Mouse (Mus musculus): Measurements from ENCODE around the gene Megf11. TPM values are rescaled to one million over a fixed set of nuclear protein-coding genes. Genes with fewer than 3 reads are reported as not detected.

Gene Megf11
- polyA plus RNA-seq, 1 experiment = 0.06 TPM

- TF ChIP-seq MYOD1 (IDR thresholded peaks at IDR 0.05; ENCODE audit: control insufficient read depth in 1 of 3, insufficient read length in 2 of 3, low read depth in 2 of 3) = no peak
- TF ChIP-seq REST (IDR thresholded peaks at IDR 0.05; ENCODE audit: insufficient read depth, insufficient read length) = no peak
- TF ChIP-seq SRF (IDR thresholded peaks at IDR 0.05; ENCODE audit: control insufficient read depth, insufficient read length, low read depth) = no peak
- TF ChIP-seq POLR2AphosphoS2 (IDR thresholded peaks at IDR 0.05; ENCODE audit: insufficient read length, low read depth) = no peak
- TF ChIP-seq MYOG (IDR thresholded peaks at IDR 0.05; ENCODE audit: control insufficient read depth in 1 of 3, insufficient read depth in 1 of 3, insufficient read length in 2 of 3, low read depth in 2 of 3) = no peak
- no peak for TF ChIP-seq CEBPB (IDR thresholded peaks at IDR 0.05; ENCODE audit: insufficient read depth, poor library complexity, severe bottlenecking)
- TF ChIP-seq POLR2A (IDR thresholded peaks at IDR 0.05; ENCODE audit: insufficient read length, low read depth) = no peak
- no peak overlapping the region for H3K4me3 ChIP-seq
- H3K79me2 ChIP-seq (ENCODE audit: control insufficient read depth, insufficient read depth) = no peaks in the 10 kb centered on the region
- H3K36me3 ChIP-seq (ENCODE audit: control insufficient read depth, insufficient read depth) = no peaks in the 10 kb centered on the region
- H3K4me2 ChIP-seq (ENCODE audit: low read depth) = no peak overlapping the region
- H3ac ChIP-seq (ENCODE audit: control insufficient read depth, insufficient read length) = no peak overlapping the region
- no peaks in the 10 kb centered on the region for H3K27me3 ChIP-seq (ENCODE audit: control insufficient read depth, insufficient read depth, insufficient read length)
Observed at GRCm38 (mm10) chr9:64687122-64688014, 301.9 kb downstream of the Megf11 start.

GRCm38 (mm10) chr9:64688015-64688394 lies 302.6 kb downstream of the Megf11 start:
- Histone ChIP-seq H3K36me3 (ENCODE audit: control insufficient read depth, insufficient read depth) (no peaks in the 10 kb centered on the region), H3K4me3 (no peak overlapping the region), H3K79me2 (ENCODE audit: control insufficient read depth, insufficient read depth) (no peaks in the 10 kb centered on the region), H3K4me2 (ENCODE audit: low read depth) (no peak overlapping the region), H3ac (ENCODE audit: control insufficient read depth, insufficient read length) (no peak overlapping the region), H3K27me3 (ENCODE audit: control insufficient read depth, insufficient read depth, insufficient read length) (no peaks in the 10 kb centered on the region)
- TF ChIP-seq POLR2AphosphoS2 (IDR thresholded peaks at IDR 0.05; ENCODE audit: insufficient read length, low read depth) (no peak), REST (IDR thresholded peaks at IDR 0.05; ENCODE audit: insufficient read depth, insufficient read length) (no peak), MYOD1 (IDR thresholded peaks at IDR 0.05; ENCODE audit: control insufficient read depth in 1 of 3, insufficient read length in 2 of 3, low read depth in 2 of 3) (no peak), MYOG (IDR thresholded peaks at IDR 0.05; ENCODE audit: control insufficient read depth in 1 of 3, insufficient read depth in 1 of 3, insufficient read length in 2 of 3, low read depth in 2 of 3) (no peak), CEBPB (IDR thresholded peaks at IDR 0.05; ENCODE audit: insufficient read depth, poor library complexity, severe bottlenecking) (no peak), POLR2A (IDR thresholded peaks at IDR 0.05; ENCODE audit: insufficient read length, low read depth) (no peak), USF1 (IDR thresholded peaks at IDR 0.05; ENCODE audit: low read depth) (no peak), TCF3 (IDR thresholded peaks at IDR 0.05; ENCODE audit: insufficient read length, low read depth) (no peak), TCF12 (IDR thresholded peaks at IDR 0.05; ENCODE audit: insufficient read depth, poor library complexity, severe bottlenecking) (no peak), E2F4 (IDR thresholded peaks at IDR 0.05; ENCODE audit: insufficient read depth) (no peak), SRF (IDR thresholded peaks at IDR 0.05; ENCODE audit: control insufficient read depth, insufficient read length, low read depth) (no peak), MAX (IDR thresholded peaks at IDR 0.05; ENCODE audit: low read depth) (no peak)

- Histone ChIP-seq H3K36me3 (ENCODE audit: control insufficient read depth, insufficient read depth) (peaks cover 7% of the 10 kb centered on the region), H3K4me2 (ENCODE audit: low read depth) (no peak overlapping the region), H3K27me3 (ENCODE audit: control insufficient read depth, insufficient read depth, insufficient read length) (no peaks in the 10 kb centered on the region), H3K79me2 (ENCODE audit: control insufficient read depth, insufficient read depth) (no peaks in the 10 kb centered on the region), H3ac (ENCODE audit: control insufficient read depth, insufficient read length) (no peak overlapping the region), H3K4me3 (no peak overlapping the region)
- no peak for TF ChIP-seq REST (IDR thresholded peaks at IDR 0.05; ENCODE audit: insufficient read depth, insufficient read length)
- no peak for TF ChIP-seq POLR2A (IDR thresholded peaks at IDR 0.05; ENCODE audit: insufficient read length, low read depth)
- TF ChIP-seq SRF (IDR thresholded peaks at IDR 0.05; ENCODE audit: control insufficient read depth, insufficient read length, low read depth) = no peak
- no peak for TF ChIP-seq TCF3 (IDR thresholded peaks at IDR 0.05; ENCODE audit: insufficient read length, low read depth)
- TF ChIP-seq MYOD1 (IDR thresholded peaks at IDR 0.05; ENCODE audit: control insufficient read depth in 1 of 3, insufficient read length in 2 of 3, low read depth in 2 of 3) = no peak
- TF ChIP-seq CEBPB (IDR thresholded peaks at IDR 0.05; ENCODE audit: insufficient read depth, poor library complexity, severe bottlenecking) = no peak
- TF ChIP-seq MYOG (IDR thresholded peaks at IDR 0.05; ENCODE audit: control insufficient read depth in 1 of 3, insufficient read depth in 1 of 3, insufficient read length in 2 of 3, low read depth in 2 of 3) = no peak
Observed at GRCm38 (mm10) chr9:64690771-64691170, 305.3 kb downstream of the Megf11 start.

- Histone ChIP-seq H3K27me3 (ENCODE audit: control insufficient read depth, insufficient read depth, insufficient read length) (no peaks in the 10 kb centered on the region), H3K4me2 (ENCODE audit: low read depth) (no peak overlapping the region), H3K79me2 (ENCODE audit: control insufficient read depth, insufficient read depth) (no peaks in the 10 kb centered on the region), H3K4me3 (no peak overlapping the region), H3K36me3 (ENCODE audit: control insufficient read depth, insufficient read depth) (peaks cover 7% of the 10 kb centered on the region), H3ac (ENCODE audit: control insufficient read depth, insufficient read length) (no peak overlapping the region)
- TF ChIP-seq POLR2AphosphoS2 (IDR thresholded peaks at IDR 0.05; ENCODE audit: insufficient read length, low read depth) = peak; percentile 15
- no peak for TF ChIP-seq USF1 (IDR thresholded peaks at IDR 0.05; ENCODE audit: low read depth)
Observed at GRCm38 (mm10) chr9:64691176-64691575, 305.8 kb downstream of the Megf11 start.

- H3K27me3 ChIP-seq (ENCODE audit: control insufficient read depth, insufficient read depth, insufficient read length) = no peaks in the 10 kb centered on the region
- H3K36me3 ChIP-seq (ENCODE audit: control insufficient read depth, insufficient read depth) = peaks cover 7% of the 10 kb centered on the region
- no peak overlapping the region for H3K4me2 ChIP-seq (ENCODE audit: low read depth)
- H3K79me2 ChIP-seq (ENCODE audit: control insufficient read depth, insufficient read depth) = no peaks in the 10 kb centered on the region
- no peak for TF ChIP-seq CEBPB (IDR thresholded peaks at IDR 0.05; ENCODE audit: insufficient read depth, poor library complexity, severe bottlenecking)
- TF ChIP-seq MYOD1 (IDR thresholded peaks at IDR 0.05; ENCODE audit: control insufficient read depth in 1 of 3, insufficient read length in 2 of 3, low read depth in 2 of 3) = peak in 1 of 3 experiments; percentile 14
- H3K4me3 ChIP-seq = no peak overlapping the region
- no peak overlapping the region for H3ac ChIP-seq (ENCODE audit: control insufficient read depth, insufficient read length)
Observed at GRCm38 (mm10) chr9:64693094-64693493, 307.7 kb downstream of the Megf11 start.

Measured in myocyte (in vitro differentiated cells).